Mouse (Mus musculus): ENCODE measurements around the gene Enox1. TPM values are rescaled to one million over a fixed set of nuclear protein-coding genes. Genes with fewer than 3 reads are reported as not detected.

The Enox1 gene
- total RNA-seq, 2 experiments from 2014 or later = 0.48 to 1.1 TPM

DNA sequence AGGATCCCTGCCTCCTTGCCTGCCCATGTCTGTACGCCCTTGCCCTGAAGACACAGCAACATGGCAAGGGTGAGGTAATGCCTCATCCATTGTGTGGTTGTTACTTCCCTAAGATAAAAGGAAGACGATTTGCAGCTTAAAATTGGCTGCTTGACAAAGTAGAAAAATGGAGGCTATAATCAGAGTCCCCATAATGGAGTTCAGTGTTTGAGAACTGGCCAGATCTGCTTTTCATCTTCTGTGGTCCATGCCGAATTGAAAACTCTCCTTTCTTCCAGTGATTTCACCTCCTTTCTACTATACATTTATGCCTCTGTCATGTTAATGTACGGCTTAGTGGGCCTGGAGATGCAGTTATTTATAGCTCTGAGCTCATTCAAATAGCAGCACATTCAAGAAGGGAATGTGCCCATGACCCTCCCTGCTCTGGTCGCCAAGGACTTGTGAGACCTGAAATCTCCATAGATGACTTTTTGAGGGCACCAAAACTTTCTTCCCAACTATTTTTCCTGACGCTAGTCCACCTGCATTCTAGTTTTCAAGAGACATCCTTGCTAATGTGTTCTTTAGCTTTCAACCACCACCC, 343.5 kb downstream of the Enox1 start:
- Histone ChIP-seq H3K27ac (no peak overlapping the region), H3K4me3 (no peak overlapping the region)
- no peak for DNase-seq
- TF ChIP-seq CTCF (IDR thresholded peaks at IDR 0.05) = no peak
- intact Hi-C loops (cut with DNase I) = no loop called here

DNA sequence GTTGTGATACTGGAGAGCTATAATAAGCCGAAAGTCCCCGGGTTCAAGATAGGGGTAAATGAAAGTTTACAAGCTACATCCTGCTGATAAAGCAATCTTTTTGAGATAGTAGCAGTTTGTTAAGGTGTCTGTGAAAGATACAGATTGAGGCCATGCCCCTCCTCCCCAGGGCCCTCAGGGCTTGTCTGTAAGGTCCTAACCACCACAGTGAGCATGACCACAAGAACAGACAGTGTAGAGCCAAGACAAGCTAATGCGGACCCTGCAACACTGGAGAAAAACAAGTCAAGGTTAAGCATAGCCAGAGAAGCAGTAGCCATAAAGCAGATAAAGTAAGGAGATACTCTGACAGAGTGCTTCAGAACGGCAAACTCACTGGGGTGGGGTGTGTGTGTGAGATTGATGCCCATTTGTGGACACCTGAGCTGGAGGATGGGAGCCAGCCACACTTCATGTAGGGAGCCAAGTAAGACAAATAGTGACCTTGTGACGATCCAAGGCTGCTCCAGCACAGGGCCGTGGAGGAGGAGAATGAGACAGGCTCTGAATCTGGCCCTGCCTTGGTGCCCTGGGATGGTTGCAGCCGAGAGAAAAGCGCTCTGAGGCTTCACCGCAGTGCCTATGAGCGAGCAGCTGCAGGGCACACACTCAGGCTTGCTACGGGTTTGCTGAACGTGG, 348.0 kb downstream of the Enox1 start:
- H3K4me3 ChIP-seq = no peak overlapping the region
- DNase-seq = peak; percentile 59
- intact Hi-C loops (cut with DNase I) = no loop called here
- TF ChIP-seq CTCF (IDR thresholded peaks at IDR 0.05) = no peak
- H3K27ac ChIP-seq = no peak overlapping the region

DNA sequence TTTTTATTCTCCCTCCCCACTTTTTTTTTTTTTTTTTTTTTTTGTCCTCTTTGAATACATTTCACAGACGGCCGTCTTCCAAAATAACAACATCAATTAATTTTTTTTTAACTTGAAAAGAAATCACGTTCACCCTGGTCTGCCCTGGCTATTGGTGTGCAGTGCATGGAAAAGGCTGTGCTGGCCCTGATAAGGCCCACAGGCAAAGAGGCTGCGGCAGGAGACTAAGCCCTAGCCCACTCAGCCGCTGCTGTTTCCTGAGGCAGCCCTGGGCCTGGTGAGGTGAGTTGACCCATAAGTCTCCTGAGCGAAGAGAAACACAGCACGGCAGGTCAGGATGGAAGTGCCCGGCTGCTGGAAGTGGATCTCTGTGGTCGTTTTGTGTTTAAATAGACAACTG, 349.8 kb downstream of the Enox1 start:
- H3K27ac ChIP-seq = no peak overlapping the region
- intact Hi-C loops (cut with DNase I) = no loop called here
- TF ChIP-seq CTCF (IDR thresholded peaks at IDR 0.05) = no peak
- H3K4me3 ChIP-seq = no peak overlapping the region
- no peak for DNase-seq

DNA sequence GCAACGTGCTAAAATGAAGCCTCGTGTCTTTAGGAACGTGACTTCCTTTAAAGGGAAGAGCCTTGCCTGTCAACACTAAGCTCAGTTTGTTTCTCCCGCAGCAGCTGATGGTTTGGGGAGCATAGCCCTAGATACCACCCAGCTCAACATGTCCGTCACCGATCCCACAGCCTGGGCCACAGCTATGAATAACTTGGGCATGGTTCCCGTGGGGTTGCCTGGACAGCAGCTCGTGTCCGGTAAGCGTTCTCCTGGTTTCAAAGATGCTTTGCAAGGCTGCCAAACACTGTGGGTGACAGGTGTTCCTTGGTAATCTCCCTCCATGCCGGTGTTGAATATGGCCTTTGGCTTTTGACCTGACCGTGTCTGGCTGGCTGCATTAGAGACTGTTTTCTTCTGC, 351.5 kb downstream of the Enox1 start:
- Histone ChIP-seq H3K27ac (peak overlapping the region; percentile 16; the same call in 1 of the 2 replicates), H3K4me3 (no peak overlapping the region)
- intact Hi-C loops (cut with DNase I) = no loop called here
- DNase-seq = peak; percentile 88
- no peak for TF ChIP-seq CTCF (IDR thresholded peaks at IDR 0.05)

DNA sequence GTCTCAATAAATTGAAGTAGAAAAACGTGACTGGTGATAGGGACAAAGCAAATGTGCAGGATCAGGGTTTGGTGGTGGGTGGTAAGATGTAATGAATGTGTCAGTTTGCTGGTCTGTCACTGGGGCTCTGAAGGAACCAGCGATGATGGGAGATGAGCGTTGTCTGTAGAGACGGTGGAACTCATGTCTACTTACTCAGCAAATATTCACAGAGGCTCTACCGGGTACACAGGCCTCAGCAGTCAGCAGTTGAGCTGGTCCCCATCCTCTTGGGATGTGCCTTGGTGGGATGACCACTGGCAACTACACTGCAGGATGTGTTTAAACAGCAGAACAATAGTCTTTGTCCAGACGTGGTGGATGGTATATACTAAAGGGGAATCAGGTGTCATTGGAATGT, 352.5 kb downstream of the Enox1 start:
- no peak for TF ChIP-seq CTCF (IDR thresholded peaks at IDR 0.05)
- Histone ChIP-seq H3K27ac (no peak overlapping the region), H3K4me3 (no peak overlapping the region)
- intact Hi-C loops (cut with DNase I) = no loop called here
- DNase-seq = no peak

DNA sequence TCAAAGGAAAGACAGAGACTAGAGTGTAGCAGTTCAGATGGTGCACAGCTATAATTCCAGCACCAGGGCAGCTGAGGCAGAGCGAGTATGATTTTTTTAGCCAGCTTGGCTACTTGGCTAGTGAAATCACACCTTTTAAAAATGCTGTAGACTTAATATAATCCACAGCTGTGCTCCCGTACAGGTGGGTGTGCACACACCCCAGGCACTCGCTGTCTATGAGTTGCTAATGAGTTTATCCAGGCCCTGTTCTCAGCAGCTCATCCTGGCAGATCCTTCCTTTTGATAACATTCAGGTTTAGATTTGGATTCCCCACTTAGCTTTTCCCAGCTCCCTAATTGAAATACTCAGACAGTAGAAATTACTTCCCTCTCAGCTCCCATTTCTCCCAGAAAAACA, 353.4 kb downstream of the Enox1 start:
- Histone ChIP-seq H3K4me3 (no peak overlapping the region), H3K27ac (no peak overlapping the region)
- TF ChIP-seq CTCF (IDR thresholded peaks at IDR 0.05) = no peak
- no peak for DNase-seq
- intact Hi-C loops (cut with DNase I) = no loop called here

DNA sequence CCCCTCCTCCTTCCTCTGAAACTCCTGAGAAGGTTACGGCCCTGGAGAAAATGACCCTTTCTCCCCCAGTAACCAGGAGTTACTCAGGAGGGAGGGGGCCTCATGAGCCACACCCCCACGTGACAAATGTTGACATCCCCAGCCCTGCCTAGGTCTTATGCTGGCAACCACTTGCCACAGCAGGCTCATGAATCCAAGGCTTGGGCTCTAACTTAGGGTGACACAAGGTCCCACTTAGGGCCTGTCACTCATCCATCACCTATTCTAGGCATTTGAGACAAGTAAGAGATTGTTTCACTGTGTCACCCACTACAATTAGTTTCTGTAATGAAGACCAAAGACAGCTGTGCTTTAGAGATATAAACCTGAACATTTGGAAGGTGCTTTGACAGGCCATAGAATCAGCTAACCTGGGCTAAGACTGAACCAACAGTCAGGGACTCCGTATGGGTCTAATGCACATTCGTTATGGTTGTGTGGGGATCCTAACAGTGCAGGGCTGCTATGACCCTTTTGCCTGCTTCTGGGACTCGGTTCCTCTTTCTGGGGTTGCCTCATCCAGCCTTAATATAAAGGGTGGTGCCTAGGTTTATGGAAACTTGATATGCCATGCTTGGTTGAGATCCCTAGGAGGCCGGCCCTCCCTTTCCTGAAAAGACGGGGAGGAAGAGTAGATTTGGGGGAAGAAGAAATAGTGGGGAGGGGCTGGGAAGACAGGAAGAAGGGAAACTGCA, 354.7 kb downstream of the Enox1 start:
- intact Hi-C loops (cut with DNase I) = no loop called here
- Histone ChIP-seq H3K4me3 (no peak overlapping the region), H3K27ac (no peak overlapping the region)
- TF ChIP-seq CTCF (IDR thresholded peaks at IDR 0.05) = no peak
- no peak for DNase-seq

DNA sequence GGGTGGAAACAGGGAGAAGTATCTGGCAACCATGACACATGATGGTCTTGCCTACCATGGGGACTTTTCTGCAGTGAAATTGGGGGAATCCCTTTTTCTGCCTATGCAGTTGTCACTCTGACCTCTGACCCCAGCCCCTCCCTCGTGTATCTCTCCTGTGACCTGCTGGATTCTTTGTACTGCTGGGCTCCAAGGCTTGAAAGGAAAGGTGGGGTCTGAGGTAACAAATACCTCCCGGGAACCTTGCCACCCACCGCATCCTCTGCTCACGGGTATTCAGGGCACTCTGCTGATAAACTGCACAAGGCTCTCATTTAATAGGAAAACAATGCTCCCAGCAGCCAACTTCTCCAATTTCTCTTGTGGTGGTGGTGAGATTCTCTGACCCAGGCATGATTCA, 361.5 kb downstream of the Enox1 start:
- no peak for DNase-seq
- no peak for TF ChIP-seq CTCF (IDR thresholded peaks at IDR 0.05)
- intact Hi-C loops (cut with DNase I) = no loop called here
- Histone ChIP-seq H3K4me3 (no peak overlapping the region), H3K27ac (no peak overlapping the region)

DNA sequence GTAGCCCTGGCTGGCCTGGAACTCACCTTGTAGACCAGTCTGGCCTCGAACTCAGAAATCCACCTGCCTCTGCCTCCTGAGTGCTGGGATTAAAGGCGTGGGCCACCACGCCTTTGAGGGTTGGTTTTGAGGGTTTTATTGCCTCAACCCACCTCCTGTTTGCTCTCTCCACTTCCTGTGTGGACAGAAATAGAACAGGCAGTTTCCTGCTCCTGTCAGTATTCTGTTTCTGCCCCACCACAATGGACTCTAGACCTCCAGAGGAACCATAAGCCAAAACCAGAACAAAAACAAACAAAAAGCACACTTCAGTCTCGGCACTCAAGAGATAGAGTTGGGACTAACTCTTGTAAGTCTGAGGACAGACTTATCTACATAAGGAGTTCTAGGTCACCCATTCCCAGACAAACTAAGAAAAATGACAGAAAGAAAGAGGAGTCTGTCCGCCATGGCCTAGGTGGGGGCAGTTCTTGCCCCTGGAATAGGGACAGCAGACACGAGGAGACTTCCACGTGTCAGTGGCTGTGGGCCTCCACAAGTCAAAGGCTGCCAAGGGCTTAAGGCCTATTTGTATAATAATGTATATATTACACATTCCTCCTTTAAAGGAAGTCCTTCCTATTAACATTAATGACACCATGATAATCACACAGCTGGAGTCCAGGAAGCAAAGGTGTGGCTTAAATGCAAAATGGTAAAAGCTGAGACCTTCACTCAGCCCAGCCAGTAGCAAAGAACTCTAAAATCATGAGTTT, 362.6 kb downstream of the Enox1 start:
- DNase-seq = no peak
- intact Hi-C loops (cut with DNase I) = no loop called here
- no peak for TF ChIP-seq CTCF (IDR thresholded peaks at IDR 0.05)

DNA sequence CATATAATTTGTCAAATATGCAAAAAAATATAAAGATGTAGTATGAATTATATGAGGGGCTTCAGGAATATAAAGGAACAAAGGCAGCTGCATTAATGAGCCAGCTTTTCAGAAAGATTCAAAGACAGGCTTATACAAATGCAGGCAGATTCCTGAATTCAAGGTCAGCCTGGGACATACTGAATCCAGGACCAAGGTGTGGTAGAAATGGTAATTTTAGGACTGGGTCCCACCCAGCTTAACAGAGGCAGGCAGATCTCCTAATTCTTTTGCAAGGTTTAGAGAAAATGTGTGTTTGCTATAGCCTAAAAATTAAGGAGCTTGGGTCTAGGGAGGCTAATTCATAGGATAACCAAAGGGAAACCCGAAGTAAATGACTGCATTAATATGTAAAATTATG, 363.1 kb downstream of the Enox1 start:
- Histone ChIP-seq H3K27ac (no peak overlapping the region), H3K4me3 (no peak overlapping the region)
- TF ChIP-seq CTCF (IDR thresholded peaks at IDR 0.05) = no peak
- intact Hi-C loops (cut with DNase I) = no loop called here
- DNase-seq = no peak

More for the DNA sequence above, 362.6 kb downstream of the Enox1 start:
- no peak overlapping the region for H3K27ac ChIP-seq
- no peak overlapping the region for H3K4me3 ChIP-seq

DNA sequence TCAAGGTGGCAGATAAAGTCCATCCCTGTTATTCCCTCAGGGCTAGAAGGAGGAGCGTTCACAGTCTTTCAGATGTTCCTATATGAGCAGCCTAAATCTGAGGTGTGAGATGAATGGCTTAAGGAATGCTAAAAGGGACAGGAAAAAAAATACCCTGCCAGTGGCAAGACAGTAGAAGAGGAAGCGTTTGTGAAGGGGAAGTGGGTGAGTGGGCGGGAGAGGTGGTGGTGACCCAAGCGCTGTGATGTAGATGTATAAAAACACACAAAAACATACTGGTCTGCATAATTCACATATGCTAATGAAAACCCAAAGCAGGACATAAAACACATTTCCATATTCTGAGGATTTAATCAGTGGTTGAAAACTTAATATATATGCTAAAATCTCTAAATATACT, 367.7 kb downstream of the Enox1 start:
- no peak overlapping the region for H3K4me3 ChIP-seq
- intact Hi-C loops (cut with DNase I) = no loop called here
- no peak for DNase-seq
- no peak for TF ChIP-seq CTCF (IDR thresholded peaks at IDR 0.05)
- H3K27ac ChIP-seq = no peak overlapping the region

DNA sequence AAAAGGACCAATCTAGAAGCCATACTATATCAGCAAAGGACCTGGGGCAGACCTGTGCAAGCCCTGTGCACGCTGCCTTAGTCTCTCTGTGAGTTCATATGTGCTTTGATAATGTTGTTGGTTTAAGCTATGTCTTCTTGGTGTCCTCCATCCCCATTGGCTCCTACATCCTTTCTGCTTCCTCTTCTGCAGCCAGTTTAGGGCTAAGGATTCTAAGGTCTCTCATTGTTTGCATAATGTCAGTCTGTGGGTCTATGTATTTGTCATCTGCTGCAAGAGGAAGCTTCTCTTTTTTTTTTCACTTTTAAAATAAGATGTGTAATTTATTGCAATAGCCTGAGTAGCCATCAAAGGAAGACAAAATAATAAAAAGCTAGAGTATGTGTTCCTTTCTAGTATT, 369.7 kb downstream of the Enox1 start:
- Histone ChIP-seq H3K27ac (no peak overlapping the region), H3K4me3 (no peak overlapping the region)
- TF ChIP-seq CTCF (IDR thresholded peaks at IDR 0.05) = no peak
- intact Hi-C loops (cut with DNase I) = no loop called here
- no peak for DNase-seq

DNA sequence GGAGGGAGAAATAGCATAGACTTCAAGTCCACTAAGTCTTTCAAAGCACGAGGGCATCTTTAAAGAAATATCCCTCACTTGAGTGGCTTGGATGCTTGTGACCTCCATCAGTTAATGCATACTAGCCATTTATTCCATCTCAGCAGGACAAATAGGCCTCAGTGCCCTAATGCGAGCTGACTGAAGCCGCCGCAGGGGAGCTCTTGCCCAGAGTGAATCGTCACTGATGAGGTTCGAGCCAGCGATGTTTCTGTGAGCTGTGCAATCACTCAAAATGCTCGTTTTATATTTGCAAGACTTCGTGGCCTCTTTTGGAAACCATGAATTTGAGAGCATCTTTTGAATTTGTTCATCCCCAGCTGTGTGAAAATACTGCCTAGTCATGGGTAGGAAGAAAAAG, 372.6 kb downstream of the Enox1 start:
- TF ChIP-seq CTCF (IDR thresholded peaks at IDR 0.05) = no peak
- intact Hi-C loops (cut with DNase I) = no loop called here
- Histone ChIP-seq H3K27ac (no peak overlapping the region), H3K4me3 (no peak overlapping the region)
- no peak for DNase-seq

Measured in gastrocnemius, adult 2 months (tissue).